Mouse (Mus musculus): ENCODE data around the gene Slc22a23. TPM values are rescaled to one million over a fixed set of nuclear protein-coding genes. Genes with fewer than 3 reads are reported as not detected.
A peak's percentile ranks its signal among the peaks of the same experiment; 100 is the strongest.

Gene Slc22a23
- polyA plus RNA-seq, 1 experiment from 2014 or later, result 27.0 TPM

DNA sequence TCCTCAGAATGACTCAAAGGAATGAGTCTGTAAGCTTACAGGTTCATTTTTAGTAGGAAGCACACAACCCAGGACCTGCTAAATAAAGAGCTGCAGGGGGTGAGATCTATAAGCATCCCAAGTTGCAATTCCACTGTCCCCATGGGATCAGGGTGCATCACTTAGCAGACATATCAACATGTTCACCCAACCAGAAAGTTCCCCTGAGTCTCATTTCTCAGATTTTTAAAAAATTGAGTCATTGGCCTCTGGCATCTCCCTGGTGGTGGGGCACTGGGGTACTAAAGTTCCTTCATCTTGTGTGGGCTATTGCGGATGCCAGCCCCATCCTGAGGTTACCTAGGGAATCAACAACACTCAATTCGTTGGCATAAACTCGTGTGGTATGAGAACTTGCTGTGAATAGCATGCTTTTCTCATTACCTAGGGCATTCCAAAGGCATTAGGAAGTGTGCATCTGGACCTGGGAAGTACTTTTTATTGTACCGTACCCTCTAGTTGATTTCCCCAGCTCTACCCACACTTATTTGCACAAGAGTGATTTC, 25.4 kb upstream of the Slc22a23 start:
- H3K9ac ChIP-seq, result no peak overlapping the region
- no peak overlapping the region for H3K4me2 ChIP-seq (replicated peaks)
- H3K9me3 ChIP-seq (ENCODE audit: control insufficient read depth, low read length), result no peaks in the 10 kb centered on the region
- no peaks in the 10 kb centered on the region for H3K4me1 ChIP-seq (replicated peaks; ENCODE audit: control insufficient read depth, insufficient read depth, low read length)
- 80% methylated on average over 4 of the region's 4 CpGs for WGBS
- no peaks in the 10 kb centered on the region for H3K27me3 ChIP-seq (ENCODE audit: control insufficient read depth, insufficient read depth, low read length)
- ATAC-seq (ENCODE audit: low FRiP score), result no peak
- no peak for DNase-seq (ENCODE audit: low spot score)
- no peak overlapping the region for H3K4me3 ChIP-seq (replicated peaks; ENCODE audit: low read length)
- H3K27ac ChIP-seq, result no peak overlapping the region
- no peaks in the 10 kb centered on the region for H3K36me3 ChIP-seq (replicated peaks; ENCODE audit: control insufficient read depth, insufficient read depth)

DNA sequence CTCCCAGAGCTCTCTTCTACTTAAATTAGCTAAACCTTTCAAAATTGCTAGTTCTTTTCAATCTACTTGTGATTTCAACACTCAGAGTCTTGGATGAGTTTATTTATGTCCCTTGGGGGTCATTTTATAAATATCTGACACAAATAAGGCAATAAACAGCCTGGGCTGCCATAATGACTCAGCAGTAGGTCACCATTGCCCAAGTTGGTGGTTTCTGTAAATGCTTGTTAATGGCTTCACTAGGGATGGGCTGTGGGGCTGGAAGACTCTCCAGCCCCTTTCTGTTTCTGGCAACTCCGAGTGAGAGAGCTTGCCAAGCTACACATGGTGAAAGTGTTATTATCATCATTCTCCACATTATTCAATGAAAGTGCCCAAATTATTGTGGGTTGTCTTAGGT, 20.2 kb upstream of the Slc22a23 start:
- DNase-seq (ENCODE audit: low spot score), result no peak

DNA sequence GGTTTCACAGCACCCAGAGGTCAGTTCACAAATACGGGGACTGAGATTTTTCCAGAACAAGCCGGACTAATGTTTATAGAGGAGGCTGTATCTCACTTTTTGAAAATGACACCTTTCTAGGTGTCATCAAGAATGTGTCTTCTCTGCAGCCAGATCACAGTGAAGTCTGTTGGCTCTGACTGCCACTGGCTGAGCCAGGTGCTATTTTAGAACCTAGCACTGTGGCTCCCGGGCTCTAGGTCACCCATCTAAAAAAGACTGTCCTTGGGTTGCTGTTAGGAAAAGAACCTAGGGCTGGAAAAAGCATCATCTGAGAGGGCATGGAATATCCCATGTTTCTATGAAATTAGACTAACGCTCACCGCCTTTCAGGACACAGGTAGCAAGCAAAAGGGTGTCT, 10.7 kb upstream of the Slc22a23 start:
- Histone ChIP-seq H3K4me3 (replicated peaks; ENCODE audit: low read length) (no peak overlapping the region), H3K27ac (no peak overlapping the region), H3K4me2 (replicated peaks) (no peak overlapping the region), H3K9ac (no peak overlapping the region), H3K9me3 (ENCODE audit: control insufficient read depth, low read length) (no peaks in the 10 kb centered on the region), H3K27me3 (ENCODE audit: control insufficient read depth, insufficient read depth, low read length) (no peaks in the 10 kb centered on the region), H3K36me3 (replicated peaks; ENCODE audit: control insufficient read depth, insufficient read depth) (no peaks in the 10 kb centered on the region), H3K4me1 (replicated peaks; ENCODE audit: control insufficient read depth, insufficient read depth, low read length) (no peaks in the 10 kb centered on the region)
- WGBS, result 94% methylated on average over 5 of the region's 5 CpGs
- ATAC-seq (ENCODE audit: low FRiP score) (no peak), DNase-seq (ENCODE audit: low spot score) (no peak)

More for the DNA sequence above, 20.2 kb upstream of the Slc22a23 start:
- Histone ChIP-seq H3K4me2 (replicated peaks) (no peak overlapping the region), H3K9ac (no peak overlapping the region), H3K36me3 (replicated peaks; ENCODE audit: control insufficient read depth, insufficient read depth) (no peaks in the 10 kb centered on the region), H3K4me1 (replicated peaks; ENCODE audit: control insufficient read depth, insufficient read depth, low read length) (no peaks in the 10 kb centered on the region), H3K27ac (no peak overlapping the region), H3K9me3 (ENCODE audit: control insufficient read depth, low read length) (no peaks in the 10 kb centered on the region), H3K4me3 (replicated peaks; ENCODE audit: low read length) (no peak overlapping the region), H3K27me3 (ENCODE audit: control insufficient read depth, insufficient read depth, low read length) (no peaks in the 10 kb centered on the region)
- ATAC-seq (ENCODE audit: low FRiP score), result no peak
- 72% methylated on average over 1 of the region's 1 CpGs for WGBS

DNA sequence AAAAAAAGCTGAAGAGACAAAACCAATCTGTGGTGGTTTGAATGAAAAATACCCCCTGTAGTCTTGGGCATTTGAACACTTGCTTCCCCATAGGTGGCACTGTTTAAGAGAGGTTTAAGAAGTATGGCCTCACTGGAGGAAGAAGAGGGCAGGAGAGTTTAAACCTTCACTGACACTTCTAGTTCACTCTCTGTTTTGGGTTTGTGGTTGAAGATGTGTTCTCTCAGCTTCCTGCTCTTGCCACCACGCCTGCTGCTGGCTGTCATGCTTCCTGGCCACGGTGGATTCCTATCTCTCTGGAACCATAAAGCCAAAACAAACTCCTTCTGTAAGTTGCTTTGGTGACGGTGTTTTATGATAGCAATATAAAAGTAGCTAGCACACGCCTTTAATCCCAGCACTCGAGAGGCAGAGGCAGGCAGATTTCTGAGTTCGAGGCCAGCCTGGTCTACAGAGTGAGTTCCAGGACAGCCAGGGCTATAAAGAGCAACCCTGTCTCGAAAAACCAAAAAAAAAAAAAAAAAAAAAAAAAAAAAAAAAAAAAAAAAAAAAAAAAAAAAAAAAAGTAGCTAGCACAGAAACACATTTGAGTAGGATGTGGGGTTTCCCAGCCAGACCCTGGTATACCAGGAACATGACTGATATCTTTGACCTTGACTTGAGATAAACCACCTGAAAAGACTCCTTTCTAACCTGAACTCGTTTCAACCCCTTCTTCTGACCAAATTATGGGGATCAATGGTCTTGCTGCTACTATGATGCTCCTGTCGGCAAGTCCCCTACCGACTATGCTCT, 10.0 kb upstream of the Slc22a23 start:
- no peak for ATAC-seq (ENCODE audit: low FRiP score)
- Histone ChIP-seq H3K4me1 (replicated peaks; ENCODE audit: control insufficient read depth, insufficient read depth, low read length) (no peaks in the 10 kb centered on the region), H3K36me3 (replicated peaks; ENCODE audit: control insufficient read depth, insufficient read depth) (no peaks in the 10 kb centered on the region), H3K9me3 (ENCODE audit: control insufficient read depth, low read length) (no peaks in the 10 kb centered on the region), H3K9ac (no peak overlapping the region), H3K4me2 (replicated peaks) (no peak overlapping the region), H3K4me3 (replicated peaks; ENCODE audit: low read length) (no peak overlapping the region), H3K27ac (no peak overlapping the region), H3K27me3 (ENCODE audit: control insufficient read depth, insufficient read depth, low read length) (no peaks in the 10 kb centered on the region)
- DNase-seq (ENCODE audit: low spot score), result no peak
- 90% methylated on average over 10 of the region's 10 CpGs for WGBS

DNA sequence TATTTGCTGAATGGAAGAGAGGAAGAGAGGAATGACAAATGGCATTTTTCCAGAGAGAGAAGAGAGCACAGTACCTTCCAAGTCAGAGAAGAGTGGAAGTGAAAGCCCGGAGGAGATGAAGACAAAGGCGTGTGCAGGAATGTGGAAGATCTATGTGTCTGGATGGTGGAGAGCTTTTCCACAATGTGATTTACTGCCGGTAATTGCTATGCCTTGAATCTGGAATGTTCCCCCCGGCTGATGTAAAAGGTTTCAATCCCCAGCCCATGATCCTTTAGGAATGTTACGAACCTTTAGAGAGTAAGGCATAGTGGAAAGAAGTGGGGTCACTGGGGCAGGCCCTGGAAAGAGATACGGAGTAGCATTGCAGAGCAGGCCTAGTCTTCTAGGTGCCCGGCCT, 8.3 kb upstream of the Slc22a23 start:
- no peak overlapping the region for H3K9ac ChIP-seq
- H3K4me1 ChIP-seq (replicated peaks; ENCODE audit: control insufficient read depth, insufficient read depth, low read length), result no peaks in the 10 kb centered on the region
- no peak overlapping the region for H3K27ac ChIP-seq
- H3K27me3 ChIP-seq (ENCODE audit: control insufficient read depth, insufficient read depth, low read length), result no peaks in the 10 kb centered on the region
- 74% methylated on average over 7 of the region's 7 CpGs for WGBS
- DNase-seq (ENCODE audit: low spot score), result no peak
- no peak for ATAC-seq (ENCODE audit: low FRiP score)
- H3K36me3 ChIP-seq (replicated peaks; ENCODE audit: control insufficient read depth, insufficient read depth), result no peaks in the 10 kb centered on the region
- H3K4me3 ChIP-seq (replicated peaks; ENCODE audit: low read length), result no peak overlapping the region
- H3K9me3 ChIP-seq (ENCODE audit: control insufficient read depth, low read length), result no peaks in the 10 kb centered on the region
- no peak overlapping the region for H3K4me2 ChIP-seq (replicated peaks)

DNA sequence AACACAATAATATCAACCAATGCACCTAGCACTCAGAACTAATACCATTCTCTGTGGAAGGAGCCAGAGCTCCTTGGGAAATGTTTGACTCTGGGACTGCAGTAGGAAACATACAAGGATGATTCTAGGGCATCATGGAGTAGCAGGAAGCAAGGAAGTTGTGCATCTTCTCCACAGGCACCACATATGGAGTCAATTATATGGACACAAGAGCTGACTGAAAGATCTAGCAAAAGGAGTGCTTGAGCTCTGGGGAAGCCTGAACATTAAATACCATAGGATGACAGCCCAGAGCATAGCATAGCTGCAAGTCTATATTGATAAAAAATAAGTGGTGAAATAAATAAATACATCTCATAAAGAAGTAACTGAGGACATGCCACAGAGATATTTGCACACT, 6.5 kb upstream of the Slc22a23 start:
- Histone ChIP-seq H3K36me3 (replicated peaks; ENCODE audit: control insufficient read depth, insufficient read depth) (no peaks in the 10 kb centered on the region), H3K4me1 (replicated peaks; ENCODE audit: control insufficient read depth, insufficient read depth, low read length) (no peaks in the 10 kb centered on the region), H3K4me2 (replicated peaks) (no peak overlapping the region), H3K27me3 (ENCODE audit: control insufficient read depth, insufficient read depth, low read length) (no peaks in the 10 kb centered on the region), H3K9me3 (ENCODE audit: control insufficient read depth, low read length) (no peaks in the 10 kb centered on the region), H3K9ac (no peak overlapping the region), H3K27ac (no peak overlapping the region), H3K4me3 (replicated peaks; ENCODE audit: low read length) (no peak overlapping the region)
- ATAC-seq (ENCODE audit: low FRiP score), result no peak
- no peak for DNase-seq (ENCODE audit: low spot score)

DNA sequence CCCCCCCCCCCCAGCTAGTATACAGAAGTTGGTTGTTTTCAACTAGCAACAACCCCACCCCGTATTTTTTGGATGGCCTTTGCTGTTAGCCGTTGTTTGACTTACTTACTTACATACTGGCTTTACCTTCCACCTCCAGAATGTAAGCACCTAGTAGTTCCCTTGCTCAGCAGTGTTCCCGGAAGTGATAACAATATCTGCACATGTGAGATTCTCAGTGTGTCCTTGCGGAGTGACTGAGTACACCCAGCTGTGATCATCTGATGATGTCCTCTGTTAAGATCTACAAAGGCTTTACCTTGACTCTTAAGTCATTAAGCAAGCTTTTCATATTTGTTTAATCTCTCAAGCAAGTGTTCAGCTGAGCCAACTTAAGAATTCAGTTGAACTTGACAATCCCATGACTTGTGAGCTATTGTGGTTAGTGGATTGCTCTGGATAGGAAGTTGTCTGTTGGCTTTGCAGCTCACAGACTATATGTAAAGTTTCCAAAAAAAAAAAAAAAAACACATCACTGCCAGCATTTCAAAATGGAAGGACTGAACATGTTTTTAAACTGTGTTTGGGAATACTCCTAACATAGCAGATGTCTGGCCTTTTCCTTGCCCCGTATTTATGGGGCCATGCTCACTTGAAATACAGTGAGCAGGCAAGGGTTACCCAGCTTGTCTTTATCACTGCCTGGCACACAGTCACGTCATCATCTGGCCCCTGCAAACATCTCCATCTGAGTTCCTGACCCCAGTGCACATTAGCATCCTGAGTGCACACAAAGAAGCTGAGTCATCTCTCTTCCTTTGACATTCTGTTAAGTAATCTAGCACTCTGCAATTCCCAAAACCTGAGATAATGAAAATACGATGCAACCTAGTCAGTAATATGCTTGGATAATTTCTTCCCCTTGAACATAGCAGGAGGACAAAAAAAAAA, 3.2 kb upstream of the Slc22a23 start:
- no peaks in the 10 kb centered on the region for H3K36me3 ChIP-seq (replicated peaks; ENCODE audit: control insufficient read depth, insufficient read depth)
- H3K4me2 ChIP-seq (replicated peaks), result no peak overlapping the region
- DNase-seq (ENCODE audit: low spot score) (no peak), ATAC-seq (ENCODE audit: low FRiP score) (no peak)
- no peak overlapping the region for H3K27ac ChIP-seq
- 68% methylated on average over 7 of the region's 7 CpGs for WGBS
- peaks cover 10% of the 10 kb centered on the region for H3K4me1 ChIP-seq (replicated peaks; ENCODE audit: control insufficient read depth, insufficient read depth, low read length)
- H3K9me3 ChIP-seq (ENCODE audit: control insufficient read depth, low read length), result no peaks in the 10 kb centered on the region
- no peaks in the 10 kb centered on the region for H3K27me3 ChIP-seq (ENCODE audit: control insufficient read depth, insufficient read depth, low read length)
- no peak overlapping the region for H3K9ac ChIP-seq
- no peak overlapping the region for H3K4me3 ChIP-seq (replicated peaks; ENCODE audit: low read length)

DNA sequence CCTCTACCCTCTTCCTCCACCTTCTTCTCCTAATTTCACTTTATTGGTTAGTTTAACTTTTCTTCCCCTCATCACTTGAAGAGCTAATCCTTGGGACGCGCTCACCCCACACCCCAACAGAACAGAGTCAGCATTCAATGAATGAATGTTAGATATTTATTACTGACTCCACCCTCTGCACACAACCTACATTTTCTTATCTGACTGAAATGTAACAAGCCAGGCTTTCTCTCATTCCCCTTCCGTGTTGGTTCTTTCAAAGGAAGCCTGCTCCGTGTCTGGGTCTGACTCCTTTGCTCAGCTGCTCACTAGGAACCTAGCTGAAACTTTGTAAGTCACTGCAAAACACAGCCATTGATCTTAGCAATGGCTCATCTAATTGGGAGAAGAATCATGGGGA, 1.8 kb upstream of the Slc22a23 start:
- H3K9ac ChIP-seq, result no peak overlapping the region
- DNase-seq (ENCODE audit: low spot score), result no peak
- no peak for ATAC-seq (ENCODE audit: low FRiP score)
- no peak overlapping the region for H3K27ac ChIP-seq
- no peaks in the 10 kb centered on the region for H3K9me3 ChIP-seq (ENCODE audit: control insufficient read depth, low read length)
- WGBS, result 71% methylated on average over 4 of the region's 4 CpGs
- H3K27me3 ChIP-seq (ENCODE audit: control insufficient read depth, insufficient read depth, low read length), result no peaks in the 10 kb centered on the region
- H3K36me3 ChIP-seq (replicated peaks; ENCODE audit: control insufficient read depth, insufficient read depth), result no peaks in the 10 kb centered on the region
- no peak overlapping the region for H3K4me3 ChIP-seq (replicated peaks; ENCODE audit: low read length)
- H3K4me1 ChIP-seq (replicated peaks; ENCODE audit: control insufficient read depth, insufficient read depth, low read length), result peaks cover 23% of the 10 kb centered on the region
- peak overlapping the region; percentile 74; the same call in 1 of the 2 replicates for H3K4me2 ChIP-seq (replicated peaks)

DNA sequence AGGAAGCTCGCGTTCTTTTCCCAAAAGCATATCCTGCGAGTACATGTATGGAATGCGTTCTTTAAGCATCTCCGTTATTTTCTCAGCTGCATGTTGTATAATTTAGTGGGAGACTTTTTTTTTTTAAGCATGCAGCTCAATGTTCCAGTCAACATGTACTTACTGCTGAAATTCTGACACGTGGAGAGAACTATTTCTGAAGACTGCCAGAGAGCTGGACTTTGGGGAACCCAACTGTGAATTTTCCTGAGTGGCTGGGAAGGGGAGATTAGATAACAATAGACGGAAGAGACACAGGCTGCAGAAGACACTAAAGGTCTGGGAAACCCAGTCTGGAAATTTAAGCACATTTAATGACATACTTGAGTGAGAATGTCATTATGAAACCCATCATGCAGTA, 1.3 kb upstream of the Slc22a23 start:
- H3K4me1 ChIP-seq (replicated peaks; ENCODE audit: control insufficient read depth, insufficient read depth, low read length), result peaks cover 28% of the 10 kb centered on the region
- ATAC-seq (ENCODE audit: low FRiP score), result no peak
- peak overlapping the region; percentile 74; the same call in 1 of the 2 replicates for H3K4me3 ChIP-seq (replicated peaks; ENCODE audit: low read length)
- H3K36me3 ChIP-seq (replicated peaks; ENCODE audit: control insufficient read depth, insufficient read depth), result no peaks in the 10 kb centered on the region
- no peaks in the 10 kb centered on the region for H3K27me3 ChIP-seq (ENCODE audit: control insufficient read depth, insufficient read depth, low read length)
- H3K4me2 ChIP-seq (replicated peaks), result peak overlapping the region; percentile 74
- H3K27ac ChIP-seq, result no peak overlapping the region
- no peak for DNase-seq (ENCODE audit: low spot score)
- 0 out of 2 replicates have a peak overlapping the region, but pooled peaks have one; percentile 97 for H3K9ac ChIP-seq
- no peaks in the 10 kb centered on the region for H3K9me3 ChIP-seq (ENCODE audit: control insufficient read depth, low read length)
- 41% methylated on average over 7 of the region's 7 CpGs for WGBS
